Mouse (Mus musculus) myocyte (in vitro differentiated cells): ENCODE data around the gene Lin9. TPM values are rescaled to one million over a fixed set of nuclear protein-coding genes. Genes with fewer than 3 reads are reported as not detected.
"Not testable (repeated sequence)": the region's sequence is repeated elsewhere in the genome, so short reads cannot be mapped to it uniquely, and the experiment has no call there.

Experiments
- H3K27me3 ChIP-seq: one replicate; pipeline ENCODE4 v1.6.1; 2011; ENCODE audit not compliant: control insufficient read depth, insufficient read depth, insufficient read length
- H3K36me3 ChIP-seq: one replicate; pipeline ENCODE4 v1.6.1; 2011; ENCODE audit not compliant: control insufficient read depth, insufficient read depth
- H3K4me2 ChIP-seq: one replicate; pipeline ENCODE4 v1.6.1; 2011; ENCODE audit warnings: low read depth, control low read depth
- H3K4me3 ChIP-seq: one replicate; pipeline ENCODE4 v1.5.1; 2011; ENCODE audit warnings: mild to moderate bottlenecking, control low read depth, moderate library complexity
- H3K79me2 ChIP-seq: one replicate; pipeline ENCODE4 v1.6.1; 2011; ENCODE audit not compliant: control insufficient read depth, insufficient read depth
- H3ac ChIP-seq: one replicate; pipeline ENCODE4 v1.6.1; 2011; ENCODE audit not compliant: control insufficient read depth, insufficient read length
- CEBPB ChIP-seq: IDR thresholded peaks from 2 replicates; pipeline ENCODE4 v1.6.1; 2011; ENCODE audit warnings: mild to moderate bottlenecking, moderate library complexity; ENCODE audit not compliant: poor library complexity, insufficient read depth, severe bottlenecking
- E2F4 ChIP-seq: IDR thresholded peaks from one replicate; pipeline ENCODE4 v1.6.1; 2011; ENCODE audit warnings: mild to moderate bottlenecking, control low read depth, moderate library complexity; ENCODE audit not compliant: insufficient read depth
- MAX ChIP-seq: IDR thresholded peaks from one replicate; pipeline ENCODE4 v1.6.1; 2011; ENCODE audit warnings: low read depth, mild to moderate bottlenecking, control low read depth
- MYOD1 ChIP-seq, 3 experiments: IDR thresholded peaks; one replicate each; pipeline ENCODE4 v1.6.1; 2011; ENCODE audit warnings: control low read depth in 2 of 3, low read depth in 2 of 3, mild to moderate bottlenecking in 2 of 3, moderate library complexity in 1 of 3; ENCODE audit not compliant: insufficient read length in 2 of 3, control insufficient read depth in 1 of 3
- MYOG ChIP-seq, 3 experiments: IDR thresholded peaks; one replicate each; pipeline ENCODE4 v1.6.1; 2011; ENCODE audit warnings: control low read depth in 2 of 3, low read depth in 2 of 3, mild to moderate bottlenecking in 2 of 3; ENCODE audit not compliant: insufficient read length in 2 of 3, control insufficient read depth in 1 of 3, insufficient read depth in 1 of 3
- POLR2A ChIP-seq: IDR thresholded peaks from one replicate; pipeline ENCODE4 v1.6.1; 2011; ENCODE audit warnings: low read depth, mild to moderate bottlenecking, control low read depth, moderate library complexity; ENCODE audit not compliant: insufficient read length
- POLR2AphosphoS2 ChIP-seq: IDR thresholded peaks from one replicate; pipeline ENCODE4 v1.6.1; 2011; ENCODE audit warnings: low read depth, control low read depth; ENCODE audit not compliant: insufficient read length
- REST ChIP-seq: IDR thresholded peaks from one replicate; pipeline ENCODE4 v1.6.1; 2011; ENCODE audit warnings: mild to moderate bottlenecking, control low read depth, moderate library complexity; ENCODE audit not compliant: insufficient read depth, insufficient read length
- SRF ChIP-seq: IDR thresholded peaks from one replicate; pipeline ENCODE4 v1.6.1; 2011; ENCODE audit warnings: low read depth; ENCODE audit not compliant: control insufficient read depth, insufficient read length
- TCF12 ChIP-seq: IDR thresholded peaks from one replicate; pipeline ENCODE4 v1.6.1; 2011; ENCODE audit warnings: mild to moderate bottlenecking, control low read depth; ENCODE audit not compliant: poor library complexity, insufficient read depth, severe bottlenecking
- TCF3 ChIP-seq: IDR thresholded peaks from one replicate; pipeline ENCODE4 v1.6.1; 2011; ENCODE audit warnings: low read depth, control low read depth; ENCODE audit not compliant: insufficient read length
- USF1 ChIP-seq: IDR thresholded peaks from one replicate; pipeline ENCODE4 v1.6.1; 2011; ENCODE audit warnings: low read depth, mild to moderate bottlenecking, control low read depth, moderate library complexity
- polyA plus RNA-seq: library from polyadenylated mRNA; unstranded; fragments of >200 nt; fragmentation: generic; extraction: Trizol; gene quantifications from one replicate; pipeline ENCODE4 v1.2.1, GENCODE M21; 2012; ENCODE audit warnings: missing spikeins

Gene Lin9
- polyA plus RNA-seq, 1 experiment, result 1.9 TPM

- H3K4me3 ChIP-seq, result no peak overlapping the region
- no peaks in the 10 kb centered on the region for H3K27me3 ChIP-seq
- no peak overlapping the region for H3ac ChIP-seq
- TF ChIP-seq E2F4 (no peak), POLR2AphosphoS2 (no peak), SRF (no peak), USF1 (no peak), TCF12 (no peak), MAX (no peak), MYOD1 (IDR thresholded peaks at IDR 0.05; ENCODE audit: control insufficient read depth in 1 of 3, insufficient read length in 2 of 3, low read depth in 2 of 3) (no peak), TCF3 (no peak), REST (no peak), POLR2A (no peak), MYOG (IDR thresholded peaks at IDR 0.05; ENCODE audit: control insufficient read depth in 1 of 3, insufficient read depth in 1 of 3, insufficient read length in 2 of 3, low read depth in 2 of 3) (no peak)
- H3K36me3 ChIP-seq, result no peaks in the 10 kb centered on the region
- H3K4me2 ChIP-seq, result no peak overlapping the region
- H3K79me2 ChIP-seq, result no peaks in the 10 kb centered on the region
These were observed 14.8 kb upstream of the Lin9 start for GRCm38 (mm10) chr1:180626141-180626540.

DNA sequence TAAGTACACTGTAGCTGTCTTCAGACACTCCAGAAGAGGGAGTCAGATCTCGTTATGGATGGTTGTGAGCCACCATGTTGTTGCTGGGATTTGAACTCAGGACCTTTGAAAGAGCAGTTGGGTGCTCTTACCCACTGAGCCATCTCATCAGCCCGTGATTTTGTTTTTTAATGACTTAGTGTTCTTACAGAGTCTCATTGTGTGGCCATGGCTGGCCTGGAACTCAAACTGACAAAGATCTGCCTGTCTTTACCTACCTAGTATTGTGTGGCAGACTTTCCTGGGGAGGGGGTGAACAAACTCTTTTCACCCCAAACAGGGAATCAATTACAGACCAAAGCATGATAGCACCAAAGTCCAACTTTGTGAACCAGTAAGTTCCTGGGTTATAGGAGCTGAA is 3.2 kb upstream of the Lin9 start:
- H3K27me3 ChIP-seq, H3K4me2 ChIP-seq, H3ac ChIP-seq, H3K4me3 ChIP-seq, H3K36me3 ChIP-seq: not testable (repeated sequence)
- peaks cover 17% of the 10 kb centered on the region for H3K79me2 ChIP-seq

GRCm38 (mm10) chr1:180639416-180640401 is 1.2 kb upstream of the Lin9 start:
- H3K36me3 ChIP-seq, result no peaks in the 10 kb centered on the region
- no peaks in the 10 kb centered on the region for H3K27me3 ChIP-seq
- peaks cover 30% of the 10 kb centered on the region for H3K79me2 ChIP-seq
- peak overlapping the region; percentile 84 for H3K4me2 ChIP-seq
- H3ac ChIP-seq, result peak overlapping the region; percentile 50
- H3K4me3 ChIP-seq, result peak overlapping the region; percentile 45
- no peak for TF ChIP-seq E2F4
- no peak for TF ChIP-seq CEBPB
- TF ChIP-seq TCF12, result no peak
- no peak for TF ChIP-seq MYOD1 (IDR thresholded peaks at IDR 0.05; ENCODE audit: control insufficient read depth in 1 of 3, insufficient read length in 2 of 3, low read depth in 2 of 3)
- no peak for TF ChIP-seq SRF
- no peak for TF ChIP-seq TCF3
- TF ChIP-seq USF1, result no peak
- TF ChIP-seq MAX, result no peak
- no peak for TF ChIP-seq POLR2A
- no peak for TF ChIP-seq MYOG (IDR thresholded peaks at IDR 0.05; ENCODE audit: control insufficient read depth in 1 of 3, insufficient read depth in 1 of 3, insufficient read length in 2 of 3, low read depth in 2 of 3)

- Histone ChIP-seq H3ac (peak overlapping the region; percentile 50), H3K4me2 (peak overlapping the region; percentile 84), H3K79me2 (peaks cover 39% of the 10 kb centered on the region), H3K27me3 (no peaks in the 10 kb centered on the region), H3K4me3 (peak overlapping the region; percentile 45), H3K36me3 (no peaks in the 10 kb centered on the region)
- no peak for TF ChIP-seq SRF
- no peak for TF ChIP-seq CEBPB
- TF ChIP-seq MAX, result no peak
- TF ChIP-seq USF1, result no peak
- no peak for TF ChIP-seq E2F4
- TF ChIP-seq POLR2A, result no peak
- no peak for TF ChIP-seq POLR2AphosphoS2
- TF ChIP-seq MYOD1 (IDR thresholded peaks at IDR 0.05; ENCODE audit: control insufficient read depth in 1 of 3, insufficient read length in 2 of 3, low read depth in 2 of 3), result no peak
- no peak for TF ChIP-seq REST
- TF ChIP-seq TCF3, result no peak
- TF ChIP-seq MYOG (IDR thresholded peaks at IDR 0.05; ENCODE audit: control insufficient read depth in 1 of 3, insufficient read depth in 1 of 3, insufficient read length in 2 of 3, low read depth in 2 of 3), result no peak
- TF ChIP-seq TCF12, result no peak
These were observed 285 bp upstream of the Lin9 start for GRCm38 (mm10) chr1:180640605-180641125.
